Mouse (Mus musculus) G1E (cell line): ENCODE measurements around the gene Esd. TPM values are rescaled to one million over a fixed set of nuclear protein-coding genes. Genes with fewer than 3 reads are reported as not detected.

Source experiments
- ATAC-seq: 2 replicates; pipeline ENCODE4 v1.8.0; 2016; ENCODE audit warnings: mild to moderate bottlenecking; ENCODE audit not compliant: insufficient number of reproducible peaks, poor library complexity, low FRiP score, severe bottlenecking; ENCODE audit errors: extremely low read depth
- DNase-seq: peaks from one replicate; pipeline ENCODE4 v3.0.0; 2012; ENCODE audit warnings: low spot score
- H3K27me3 ChIP-seq: 2 replicates; pipeline ENCODE4 v1.6.1; 2012; ENCODE audit warnings: mild to moderate bottlenecking, low read length, inconsistent platforms; ENCODE audit not compliant: insufficient read depth
- H3K36me3 ChIP-seq: replicated peaks from 2 replicates; pipeline ENCODE3; 2012; ENCODE audit warnings: mild to moderate bottlenecking, inconsistent platforms
- H3K4me1 ChIP-seq: 2 replicates; pipeline ENCODE4 v1.6.1; 2012; ENCODE audit warnings: low read depth, low read length, inconsistent platforms, mixed read lengths; ENCODE audit not compliant: insufficient read depth
- H3K4me3 ChIP-seq: 2 replicates; pipeline ENCODE4 v1.5.1; 2012; ENCODE audit warnings: low read depth, mild to moderate bottlenecking, inconsistent platforms, low read length, moderate library complexity, mixed read lengths
- H3K9me3 ChIP-seq: replicated peaks from 2 replicates; pipeline ENCODE4 v1.6.1; 2012; ENCODE audit warnings: inconsistent platforms
- CTCF ChIP-seq: IDR thresholded peaks from 2 replicates; pipeline ENCODE4 v1.5.1; 2012; ENCODE audit warnings: low read depth, low read length, inconsistent platforms, mixed read lengths
- GATA1 ChIP-seq: IDR thresholded peaks from 2 replicates; pipeline ENCODE4 v1.6.1; 2012; ENCODE audit warnings: borderline replicate concordance, low read length, inconsistent platforms, mixed read lengths
- GATA2 ChIP-seq: IDR thresholded peaks from 2 replicates; pipeline ENCODE4 v1.6.1; 2012; ENCODE audit warnings: low read depth, low read length, inconsistent platforms, borderline replicate concordance
- POLR2AphosphoS5 ChIP-seq: IDR thresholded peaks from 2 replicates; pipeline ENCODE4 v1.6.1; 2012; ENCODE audit warnings: low read depth, low read length, inconsistent platforms; ENCODE audit not compliant: insufficient replicate concordance
- TAL1 ChIP-seq: conservative IDR thresholded peaks from 2 replicates; pipeline ENCODE4 v1.6.1; 2012; ENCODE audit warnings: low read depth, low read length, inconsistent platforms, mixed read lengths
- polyA plus RNA-seq: library from polyadenylated mRNA; stranded (reverse); fragments of >175 nt; gene quantifications from 2 replicates; pipeline ENCODE4 v1.2.3, GENCODE M21; 2012
- total RNA-seq, 2 experiments: library from RNA; stranded (forward) in 1 of 2; stranded (reverse) in 1 of 2; fragments of 200-1000 nt in 1 of 2; fragments of >200 nt in 1 of 2; fragmentation: Nextera tagmentation in 1 of 2; gene quantifications; 2 replicates each; pipeline ENCODE4 v1.2.3; 2014 to 2017

Gene Esd
- total RNA-seq (2014; fragmentation: Nextera tagmentation) (162 and 208 TPM in 2 replicates), total RNA-seq (2017) (230 and 263 TPM in 2 replicates), polyA plus RNA-seq (5.4 and 8.3 TPM in 2 replicates)

GRCm38 (mm10) chr14:74732079-74732783 lies at the start of gene Esd:
Gene Esd, plus strand, starts transcription at chr14:74732297.
- Histone ChIP-seq H3K9me3 (no peaks in the 10 kb centered on the region), H3K4me3 (peak within 1 kb of the TSS; percentile 78), H3K4me1 (peaks cover 18% of the 10 kb centered on the region), H3K36me3 (peaks cover 25% of the 10 kb centered on the region), H3K27me3 (0 out of 2 replicates have a peak, but pooled peaks cover 4% of the 10 kb centered on the region)
- ATAC-seq (peak; percentile 98), DNase-seq (peak; percentile 60)
- TF ChIP-seq GATA1 (no peak), TAL1 (no peak), CTCF (no peak), POLR2AphosphoS5 (no peak), GATA2 (no peak)

GRCm38 (mm10) chr14:74684298-74684978 lies 47.7 kb upstream of the Esd start:
- ATAC-seq (no peak), DNase-seq (no peak)
- H3K36me3 ChIP-seq, result no peaks in the 10 kb centered on the region
- no peak overlapping the region for H3K4me3 ChIP-seq
- peaks cover 23% of the 10 kb centered on the region for H3K4me1 ChIP-seq
- no peaks in the 10 kb centered on the region for H3K9me3 ChIP-seq
- no peaks in the 10 kb centered on the region for H3K27me3 ChIP-seq
- no peak for TF ChIP-seq POLR2AphosphoS5
- no peak for TF ChIP-seq GATA1
- TF ChIP-seq TAL1, result no peak
- TF ChIP-seq CTCF, result no peak
- no peak for TF ChIP-seq GATA2

GRCm38 (mm10) chr14:74691963-74692362 lies 40.1 kb upstream of the Esd start:
- Histone ChIP-seq H3K4me3 (no peak overlapping the region), H3K36me3 (no peaks in the 10 kb centered on the region), H3K27me3 (no peaks in the 10 kb centered on the region), H3K9me3 (no peaks in the 10 kb centered on the region), H3K4me1 (peaks cover 8% of the 10 kb centered on the region; the same call in 1 of the 2 replicates)
- no peak for TF ChIP-seq TAL1
- TF ChIP-seq CTCF, result no peak
- no peak for TF ChIP-seq GATA2
- no peak for TF ChIP-seq POLR2AphosphoS5
- TF ChIP-seq GATA1, result no peak
- DNase-seq (no peak), ATAC-seq (no peak)

- DNase-seq (no peak), ATAC-seq (no peak)
- H3K4me1 ChIP-seq, result peaks cover 31% of the 10 kb centered on the region
- H3K4me3 ChIP-seq, result no peak overlapping the region
- H3K9me3 ChIP-seq, result no peaks in the 10 kb centered on the region
- TF ChIP-seq TAL1, result no peak
- TF ChIP-seq POLR2AphosphoS5, result no peak
- TF ChIP-seq GATA2, result no peak
- TF ChIP-seq CTCF, result no peak
- no peak for TF ChIP-seq GATA1
- no peaks in the 10 kb centered on the region for H3K36me3 ChIP-seq
- H3K27me3 ChIP-seq, result no peaks in the 10 kb centered on the region
Measured at GRCm38 (mm10) chr14:74696766-74697165, 35.3 kb upstream of the Esd start.

- ATAC-seq (no peak), DNase-seq (no peak)
- H3K27me3 ChIP-seq, result no peaks in the 10 kb centered on the region
- H3K4me3 ChIP-seq, result no peak overlapping the region
- peaks cover 32% of the 10 kb centered on the region for H3K4me1 ChIP-seq
- no peaks in the 10 kb centered on the region for H3K36me3 ChIP-seq
- TF ChIP-seq POLR2AphosphoS5, result no peak
- TF ChIP-seq CTCF, result no peak
- no peak for TF ChIP-seq GATA1
- no peak for TF ChIP-seq TAL1
- no peak for TF ChIP-seq GATA2
- no peaks in the 10 kb centered on the region for H3K9me3 ChIP-seq
Measured at GRCm38 (mm10) chr14:74697432-74697831, 34.7 kb upstream of the Esd start.

GRCm38 (mm10) chr14:74699241-74699640 lies 32.9 kb upstream of the Esd start:
- no peak for DNase-seq
- H3K4me1 ChIP-seq, result peaks cover 49% of the 10 kb centered on the region
- ATAC-seq, result peak; percentile 64

More at GRCm38 (mm10) chr14:74699241-74699640, 32.9 kb upstream of the Esd start:
- no peaks in the 10 kb centered on the region for H3K9me3 ChIP-seq
- H3K4me3 ChIP-seq, result no peak overlapping the region; the same call in 1 of the 2 replicates
- no peaks in the 10 kb centered on the region for H3K27me3 ChIP-seq
- no peak for TF ChIP-seq CTCF
- TF ChIP-seq POLR2AphosphoS5, result no peak
- TF ChIP-seq TAL1, result no peak
- no peak for TF ChIP-seq GATA2
- TF ChIP-seq GATA1, result no peak
- no peaks in the 10 kb centered on the region for H3K36me3 ChIP-seq
